Mouse (Mus musculus) ES-Bruce4 (cell line): ENCODE measurements around the gene Nptn. TPM values are rescaled to one million over a fixed set of nuclear protein-coding genes. Genes with fewer than 3 reads are reported as not detected.

Source experiments
- H3K27ac ChIP-seq: 2 replicates; pipeline ENCODE4 v1.5.1; 2012; ENCODE audit warnings: low read length, inconsistent platforms; ENCODE audit not compliant: insufficient read depth
- H3K27me3 ChIP-seq: 2 replicates; pipeline ENCODE4 v1.6.1; 2012; ENCODE audit warnings: mild to moderate bottlenecking, low read length, inconsistent platforms; ENCODE audit not compliant: control insufficient read depth, poor library complexity, insufficient read depth, severe bottlenecking
- H3K36me3 ChIP-seq: 2 replicates; pipeline ENCODE4 v1.6.1; 2012; ENCODE audit warnings: inconsistent platforms, mild to moderate bottlenecking, low read length, moderate library complexity; ENCODE audit not compliant: control insufficient read depth, poor library complexity, insufficient read depth, severe bottlenecking
- H3K4me1 ChIP-seq: one replicate; pipeline ENCODE4 v1.8.1; 2011; ENCODE audit warnings: low read length; ENCODE audit not compliant: control insufficient read depth, insufficient read depth
- H3K4me3 ChIP-seq: 2 replicates; pipeline ENCODE4 v1.5.1; 2011; ENCODE audit warnings: low read depth, mild to moderate bottlenecking, low read length
- H3K9ac ChIP-seq: 2 replicates; pipeline ENCODE4 v1.6.1; 2012; ENCODE audit warnings: low read depth, mild to moderate bottlenecking, inconsistent platforms; ENCODE audit not compliant: poor library complexity, severe bottlenecking
- H3K9me3 ChIP-seq: replicated peaks from 2 replicates; pipeline ENCODE4 v1.6.1; 2012; ENCODE audit warnings: mild to moderate bottlenecking, low read length, inconsistent platforms; ENCODE audit not compliant: control insufficient read depth, poor library complexity, insufficient read depth, severe bottlenecking
- CTCF ChIP-seq: IDR thresholded peaks from one replicate; pipeline ENCODE4 v1.8.1; 2011; ENCODE audit warnings: low read depth, low read length
- EP300 ChIP-seq: IDR thresholded peaks from 2 replicates; pipeline ENCODE4 v1.6.1; 2011; ENCODE audit warnings: low read depth, low read length; ENCODE audit not compliant: insufficient read depth
- POLR2A ChIP-seq: IDR thresholded peaks from one replicate; pipeline ENCODE4 v1.8.1; 2011; ENCODE audit warnings: low read length; ENCODE audit not compliant: insufficient read depth
- polyA plus RNA-seq: library from polyadenylated mRNA; stranded (reverse); fragments of >200 nt; gene quantifications from 2 replicates; pipeline ENCODE4 v1.2.4, GENCODE M21; 2011; ENCODE audit warnings: low read depth; ENCODE audit not compliant: missing spikeins, insufficient read depth, insufficient read length

Gene Nptn
- polyA plus RNA-seq, 1 experiment, result 91.4 TPM

GRCm38 (mm10) chr9:58550928-58551327 is 31.1 kb upstream of the Nptn start:
- TF ChIP-seq CTCF (no peak), EP300 (no peak), POLR2A (no peak)
- no peaks in the 10 kb centered on the region for H3K36me3 ChIP-seq
- no peaks in the 10 kb centered on the region for H3K27me3 ChIP-seq
- no peaks in the 10 kb centered on the region for H3K9me3 ChIP-seq
- no peak overlapping the region for H3K27ac ChIP-seq
- no peak overlapping the region for H3K4me3 ChIP-seq
- peaks cover 11% of the 10 kb centered on the region for H3K4me1 ChIP-seq
- no peak overlapping the region for H3K9ac ChIP-seq

GRCm38 (mm10) chr9:58552083-58552482 is 30.0 kb upstream of the Nptn start:
- no peaks in the 10 kb centered on the region for H3K36me3 ChIP-seq
- no peak for TF ChIP-seq POLR2A
- TF ChIP-seq CTCF, result no peak
- no peak for TF ChIP-seq EP300
- no peaks in the 10 kb centered on the region for H3K27me3 ChIP-seq
- no peaks in the 10 kb centered on the region for H3K9me3 ChIP-seq
- H3K9ac ChIP-seq, result no peak overlapping the region
- peaks cover 12% of the 10 kb centered on the region for H3K4me1 ChIP-seq
- no peak overlapping the region for H3K4me3 ChIP-seq
- no peak overlapping the region for H3K27ac ChIP-seq

DNA sequence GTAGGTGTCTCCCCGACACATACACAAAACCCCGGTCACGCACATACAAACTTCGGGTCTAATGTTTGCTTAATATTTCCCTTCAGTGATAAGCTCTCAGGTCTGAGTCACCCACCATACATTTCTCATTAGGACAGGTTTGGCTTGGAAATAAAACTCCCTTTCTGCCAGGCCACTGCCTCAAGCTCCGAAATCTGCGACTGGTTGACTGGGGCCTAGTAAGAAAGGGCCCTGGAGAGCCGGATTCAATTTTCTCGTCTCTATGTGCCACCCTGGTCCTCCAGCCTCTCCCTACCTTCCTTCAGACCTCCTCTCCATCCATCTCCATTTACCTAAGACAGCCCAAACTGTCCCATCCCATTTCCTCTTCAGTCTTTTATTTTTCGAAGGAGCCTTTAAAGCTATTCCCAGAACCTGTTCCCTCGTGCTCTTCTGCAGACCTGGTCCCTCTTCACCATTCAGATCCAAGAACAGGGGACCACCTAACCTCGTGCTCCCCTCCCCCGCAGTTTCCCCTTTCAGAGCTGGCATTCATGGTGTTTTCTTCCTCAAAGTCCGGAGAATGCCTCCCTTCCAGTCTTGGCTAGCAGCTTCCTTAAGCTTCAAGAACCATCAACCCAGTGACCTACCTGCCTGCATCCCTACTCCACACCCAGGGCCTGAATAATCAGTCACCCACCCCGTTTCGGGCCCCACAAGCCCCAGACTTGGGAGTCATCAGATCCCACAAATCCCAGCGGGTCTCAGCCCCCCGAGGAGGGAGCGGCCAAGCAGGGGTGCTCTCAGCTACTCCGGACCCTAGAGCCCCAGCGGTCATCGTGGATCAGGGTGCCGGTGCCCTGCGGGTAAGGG is 27.8 kb upstream of the Nptn start:
- Histone ChIP-seq H3K9ac (peak overlapping the region; percentile 72), H3K9me3 (no peaks in the 10 kb centered on the region), H3K27me3 (no peaks in the 10 kb centered on the region), H3K36me3 (no peaks in the 10 kb centered on the region), H3K4me1 (peaks cover 10% of the 10 kb centered on the region), H3K27ac (no peak overlapping the region), H3K4me3 (peak overlapping the region; percentile 94)
- TF ChIP-seq CTCF (no peak), EP300 (no peak), POLR2A (no peak)

GRCm38 (mm10) chr9:58554908-58555684 is 26.9 kb upstream of the Nptn start, which contains the start of gene Cd276:
Gene Cd276 (minus strand): TSS chr9:58555437.
- TF ChIP-seq CTCF (no peak), POLR2A (no peak), EP300 (no peak)
- H3K4me3 ChIP-seq, result peak within 1 kb of the TSS; percentile 94
- H3K9me3 ChIP-seq, result no peaks in the 10 kb centered on the region
- no peak within 1 kb of the TSS for H3K27ac ChIP-seq
- H3K36me3 ChIP-seq, result no peaks in the 10 kb centered on the region
- no peaks in the 10 kb centered on the region for H3K27me3 ChIP-seq
- peaks cover 5% of the 10 kb centered on the region for H3K4me1 ChIP-seq
- H3K9ac ChIP-seq, result peak within 1 kb of the TSS; percentile 72

DNA sequence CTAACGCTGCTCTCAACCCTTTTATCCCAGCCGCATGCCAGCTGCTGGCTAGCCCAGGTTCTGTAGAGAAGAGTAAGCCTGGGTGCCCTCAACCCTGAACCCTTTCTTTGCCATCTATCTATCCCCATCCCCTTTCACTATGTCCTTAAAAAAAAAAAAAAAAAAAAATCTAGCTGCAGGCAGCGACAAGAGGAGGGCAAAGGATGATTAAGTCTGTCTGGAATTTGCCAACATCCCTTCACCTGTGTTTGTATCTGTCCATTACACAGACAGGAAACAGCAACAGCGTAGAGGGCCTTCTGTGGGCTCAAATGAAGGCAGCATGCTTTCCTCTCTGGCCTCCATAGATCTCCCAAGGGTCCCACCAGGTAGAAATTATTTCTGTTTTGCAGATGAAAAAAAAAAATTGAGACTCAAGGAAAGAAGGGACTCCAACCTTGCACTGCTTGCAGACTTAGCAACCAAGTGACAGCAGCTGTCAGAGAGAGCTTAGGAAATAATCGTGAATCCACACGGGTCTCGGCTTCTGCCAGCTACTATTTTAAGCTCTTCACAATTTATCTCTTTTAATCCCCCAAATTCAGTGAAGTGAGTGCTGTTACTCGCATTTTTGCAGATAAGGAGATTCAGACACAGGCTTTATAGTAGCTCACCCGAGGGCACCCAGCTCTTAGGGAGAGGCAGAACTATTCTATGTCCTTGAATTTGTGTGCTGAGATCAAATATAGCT is 26.2 kb upstream of the Nptn start:
- no peak for TF ChIP-seq CTCF
- no peak for TF ChIP-seq EP300
- no peak for TF ChIP-seq POLR2A
- Histone ChIP-seq H3K9ac (peak overlapping the region; percentile 72), H3K36me3 (no peaks in the 10 kb centered on the region), H3K9me3 (no peaks in the 10 kb centered on the region), H3K4me3 (peak overlapping the region; percentile 94), H3K27ac (no peak overlapping the region), H3K4me1 (peaks cover 5% of the 10 kb centered on the region), H3K27me3 (no peaks in the 10 kb centered on the region)
